Mouse (Mus musculus) liver, embryonic 13.5 days (tissue): ENCODE results near the gene Sdccag8. TPM values are rescaled to one million over a fixed set of nuclear protein-coding genes. Genes with fewer than 3 reads are reported as not detected.

Experiments
- ATAC-seq: fragments of 200-750 bp; cut with Nextera tagmentation; 2 replicates; pipeline ENCODE4 v1.8.0; 2017; ENCODE audit warnings: low read depth, mild to moderate bottlenecking, moderate number of reproducible peaks, moderate library complexity
- DNase-seq: peaks from one replicate; pipeline ENCODE4 v3.0.0; 2022
- H3K27ac ChIP-seq: fragments of 300-500 bp; sonication (generic); 2 replicates; pipeline ENCODE4 v1.5.1; 2015; ENCODE audit warnings: moderate library complexity, mild to moderate bottlenecking, inconsistent platforms
- H3K27me3 ChIP-seq: fragments of 300-500 bp; sonication (generic); 2 replicates; pipeline ENCODE4 v1.6.1; 2015; ENCODE audit warnings: mild to moderate bottlenecking, inconsistent platforms
- H3K36me3 ChIP-seq: fragments of 300-500 bp; sonication (generic); 2 replicates; pipeline ENCODE4 v1.6.1; 2015; ENCODE audit warnings: mild to moderate bottlenecking, inconsistent platforms
- H3K4me1 ChIP-seq: fragments of 300-500 bp; sonication (generic); replicated peaks from 2 replicates; pipeline ENCODE4 v1.6.1; 2015; ENCODE audit warnings: inconsistent platforms
- H3K4me2 ChIP-seq: fragments of 300-500 bp; sonication (generic); 2 replicates; pipeline ENCODE4 v1.6.1; 2015; ENCODE audit warnings: inconsistent platforms, mild to moderate bottlenecking, moderate library complexity
- H3K4me3 ChIP-seq: fragments of 300-500 bp; sonication (generic); replicated peaks from 2 replicates; pipeline ENCODE4 v1.5.1; 2015; ENCODE audit warnings: mild to moderate bottlenecking, inconsistent platforms
- H3K9ac ChIP-seq: fragments of 300-500 bp; sonication (generic); 2 replicates; pipeline ENCODE4 v1.6.1; 2015; ENCODE audit warnings: mild to moderate bottlenecking, inconsistent platforms
- H3K9me3 ChIP-seq: fragments of 300-500 bp; sonication (generic); replicated peaks from 2 replicates; pipeline ENCODE4 v1.6.1; 2016; ENCODE audit warnings: inconsistent platforms
- WGBS: fragments of 180-500 bp; shearing (Covaris S2); methylation state at CpG from one replicate; pipeline ENCODE4 v1.1.7; 2015; ENCODE audit not compliant: insufficient replicate concordance; 5-methylcytosine and 5-hydroxymethylcytosine counted together
- polyA plus RNA-seq: library from polyadenylated mRNA; unstranded; fragments of >200 nt; fragmentation: Nextera tagmentation; extraction: Ambion mirVana; gene quantifications from 2 replicates; pipeline ENCODE4 v1.2.1, GENCODE M21; 2015

Gene Sdccag8
- polyA plus RNA-seq, 1 experiment from 2014 or later = 5.7 TPM

- Histone ChIP-seq H3K27ac (no peak overlapping the region), H3K4me2 (no peak overlapping the region), H3K27me3 (no peaks in the 10 kb centered on the region), H3K4me1 (peaks cover 28% of the 10 kb centered on the region), H3K36me3 (no peaks in the 10 kb centered on the region), H3K9ac (no peak overlapping the region), H3K4me3 (no peak overlapping the region), H3K9me3 (no peaks in the 10 kb centered on the region)
- no peak for ATAC-seq
- DNase-seq = no peak
- 89% methylated on average over 12 of the region's 12 CpGs for WGBS
Observed at GRCm38 (mm10) chr1:176945175-176945540, 130.7 kb downstream of the Sdccag8 start.

GRCm38 (mm10) chr1:176946031-176946795, 131.8 kb downstream of the Sdccag8 start:
- Histone ChIP-seq H3K4me2 (no peak overlapping the region), H3K27me3 (no peaks in the 10 kb centered on the region), H3K27ac (no peak overlapping the region), H3K9ac (no peak overlapping the region), H3K4me1 (peaks cover 19% of the 10 kb centered on the region), H3K36me3 (no peaks in the 10 kb centered on the region), H3K4me3 (no peak overlapping the region), H3K9me3 (no peaks in the 10 kb centered on the region)
- peak; percentile 44 for ATAC-seq
- DNase-seq = peak; percentile 18
- WGBS = 64% methylated on average over 11 of the region's 11 CpGs

GRCm38 (mm10) chr1:176946796-176947181, 132.3 kb downstream of the Sdccag8 start:
- WGBS = 78% methylated on average over 7 of the region's 7 CpGs

GRCm38 (mm10) chr1:176948861-176949260, 134.4 kb downstream of the Sdccag8 start:
- no peaks in the 10 kb centered on the region for H3K27me3 ChIP-seq
- no peak overlapping the region for H3K9ac ChIP-seq
- no peak for ATAC-seq
- H3K4me3 ChIP-seq = no peak overlapping the region
- no peaks in the 10 kb centered on the region for H3K36me3 ChIP-seq
- H3K9me3 ChIP-seq = no peaks in the 10 kb centered on the region
- H3K27ac ChIP-seq = no peak overlapping the region
- WGBS = 79% methylated on average over 6 of the region's 6 CpGs
- H3K4me1 ChIP-seq = peaks cover 11% of the 10 kb centered on the region
- DNase-seq = no peak
- H3K4me2 ChIP-seq = no peak overlapping the region

More at GRCm38 (mm10) chr1:176946796-176947181, 132.3 kb downstream of the Sdccag8 start:
- DNase-seq (no peak), ATAC-seq (no peak)
- H3K4me1 ChIP-seq = peaks cover 15% of the 10 kb centered on the region
- H3K9ac ChIP-seq = no peak overlapping the region
- H3K27me3 ChIP-seq = no peaks in the 10 kb centered on the region
- H3K27ac ChIP-seq = no peak overlapping the region
- no peak overlapping the region for H3K4me2 ChIP-seq
- H3K9me3 ChIP-seq = no peaks in the 10 kb centered on the region
- H3K36me3 ChIP-seq = no peaks in the 10 kb centered on the region
- H3K4me3 ChIP-seq = no peak overlapping the region

- DNase-seq (no peak), ATAC-seq (no peak)
- no peak overlapping the region for H3K4me3 ChIP-seq
- H3K27ac ChIP-seq = no peak overlapping the region
- no peak overlapping the region for H3K9ac ChIP-seq
- WGBS = 75% methylated on average over 6 of the region's 6 CpGs
- no peaks in the 10 kb centered on the region for H3K27me3 ChIP-seq
- peaks cover 11% of the 10 kb centered on the region for H3K4me1 ChIP-seq
- H3K36me3 ChIP-seq = no peaks in the 10 kb centered on the region
- no peaks in the 10 kb centered on the region for H3K9me3 ChIP-seq
- H3K4me2 ChIP-seq = no peak overlapping the region
Observed at GRCm38 (mm10) chr1:176949320-176949719, 134.9 kb downstream of the Sdccag8 start.

- no peak overlapping the region for H3K4me2 ChIP-seq
- H3K27ac ChIP-seq = no peak overlapping the region
- H3K27me3 ChIP-seq = no peaks in the 10 kb centered on the region
- DNase-seq (no peak), ATAC-seq (no peak)
- H3K4me3 ChIP-seq = no peak overlapping the region
- no peaks in the 10 kb centered on the region for H3K36me3 ChIP-seq
- WGBS = 63% methylated on average over 6 of the region's 6 CpGs
- no peak overlapping the region for H3K9ac ChIP-seq
- peaks cover 11% of the 10 kb centered on the region for H3K4me1 ChIP-seq
- H3K9me3 ChIP-seq = no peaks in the 10 kb centered on the region
Observed at GRCm38 (mm10) chr1:176950061-176950460, 135.6 kb downstream of the Sdccag8 start.

- Histone ChIP-seq H3K36me3 (no peaks in the 10 kb centered on the region), H3K9me3 (no peaks in the 10 kb centered on the region), H3K27ac (no peak overlapping the region), H3K4me1 (no peaks in the 10 kb centered on the region), H3K4me3 (no peak overlapping the region), H3K9ac (no peak overlapping the region), H3K27me3 (no peaks in the 10 kb centered on the region), H3K4me2 (no peak overlapping the region)
- DNase-seq = no peak
- WGBS = 52% methylated on average over 7 of the region's 7 CpGs
- no peak for ATAC-seq
Observed at GRCm38 (mm10) chr1:176951836-176952235, 137.4 kb downstream of the Sdccag8 start.

- Histone ChIP-seq H3K4me2 (no peak overlapping the region), H3K4me1 (no peaks in the 10 kb centered on the region), H3K36me3 (no peaks in the 10 kb centered on the region), H3K9me3 (no peaks in the 10 kb centered on the region), H3K27me3 (no peaks in the 10 kb centered on the region), H3K4me3 (no peak overlapping the region), H3K9ac (no peak overlapping the region), H3K27ac (no peak overlapping the region)
- WGBS = 81% methylated on average over 2 of the region's 2 CpGs
- ATAC-seq (no peak), DNase-seq (no peak)
Observed at GRCm38 (mm10) chr1:176958311-176958710, 143.9 kb downstream of the Sdccag8 start.

- no peaks in the 10 kb centered on the region for H3K4me1 ChIP-seq
- no peak overlapping the region for H3K4me3 ChIP-seq
- H3K9ac ChIP-seq = no peak overlapping the region
- no peaks in the 10 kb centered on the region for H3K36me3 ChIP-seq
- H3K27me3 ChIP-seq = no peaks in the 10 kb centered on the region
- H3K9me3 ChIP-seq = no peaks in the 10 kb centered on the region
- WGBS = 90% methylated on average over 10 of the region's 10 CpGs
- H3K4me2 ChIP-seq = no peak overlapping the region
- DNase-seq = no peak
- no peak overlapping the region for H3K27ac ChIP-seq
- no peak for ATAC-seq
Observed at GRCm38 (mm10) chr1:176961716-176962115, 147.3 kb downstream of the Sdccag8 start.

- no peak overlapping the region for H3K4me2 ChIP-seq
- H3K4me1 ChIP-seq = no peaks in the 10 kb centered on the region
- no peak overlapping the region for H3K4me3 ChIP-seq
- H3K27ac ChIP-seq = no peak overlapping the region
- no peaks in the 10 kb centered on the region for H3K36me3 ChIP-seq
- H3K9me3 ChIP-seq = no peaks in the 10 kb centered on the region
- H3K27me3 ChIP-seq = no peaks in the 10 kb centered on the region
- WGBS = 62% methylated on average over 5 of the region's 5 CpGs
- ATAC-seq (no peak), DNase-seq (no peak)
- no peak overlapping the region for H3K9ac ChIP-seq
Observed at GRCm38 (mm10) chr1:176962894-176963293, 148.4 kb downstream of the Sdccag8 start.

GRCm38 (mm10) chr1:176967299-176967698, 152.8 kb downstream of the Sdccag8 start:
- Histone ChIP-seq H3K27me3 (no peaks in the 10 kb centered on the region), H3K4me1 (no peaks in the 10 kb centered on the region), H3K27ac (no peak overlapping the region), H3K4me3 (no peak overlapping the region), H3K9ac (no peak overlapping the region), H3K9me3 (no peaks in the 10 kb centered on the region), H3K4me2 (no peak overlapping the region), H3K36me3 (no peaks in the 10 kb centered on the region)
- no peak for ATAC-seq
- DNase-seq = no peak
- 74% methylated on average over 3 of the region's 3 CpGs for WGBS
